Mouse (Mus musculus): ENCODE results near the gene Cd247.

The Cd247 gene

GRCm38 (mm10) chr1:165891686-165892085 lies 103.2 kb downstream of the Cd247 start:
- DNase-seq (ENCODE audit: extremely low read depth, low read depth, low spot score): no peak

GRCm38 (mm10) chr1:165903596-165903995 lies 115.1 kb downstream of the Cd247 start:
- DNase-seq (ENCODE audit: extremely low read depth, low read depth, low spot score): no peak

GRCm38 (mm10) chr1:165908153-165908552 lies 119.7 kb downstream of the Cd247 start:
- DNase-seq (ENCODE audit: extremely low read depth, low read depth, low spot score): peak; percentile 52

GRCm38 (mm10) chr1:165908806-165909205 lies 120.3 kb downstream of the Cd247 start:
- DNase-seq (ENCODE audit: extremely low read depth, low read depth, low spot score): peak; percentile 66

GRCm38 (mm10) chr1:165909471-165909870 lies 121.0 kb downstream of the Cd247 start:
- no peak for DNase-seq (ENCODE audit: extremely low read depth, low read depth, low spot score)

GRCm38 (mm10) chr1:165913720-165914415 lies 125.4 kb downstream of the Cd247 start:
- no peak for DNase-seq (ENCODE audit: extremely low read depth, low read depth, low spot score)

- no peak for DNase-seq (ENCODE audit: extremely low read depth, low read depth, low spot score)
Observed at GRCm38 (mm10) chr1:165914416-165914801, 125.9 kb downstream of the Cd247 start.

GRCm38 (mm10) chr1:165921026-165921425 lies 132.5 kb downstream of the Cd247 start:
- no peak for DNase-seq (ENCODE audit: extremely low read depth, low read depth, low spot score)

GRCm38 (mm10) chr1:165922488-165922887 lies 134.0 kb downstream of the Cd247 start:
- no peak for DNase-seq (ENCODE audit: extremely low read depth, low read depth, low spot score)

- no peak for DNase-seq (ENCODE audit: extremely low read depth, low read depth, low spot score)
Observed at GRCm38 (mm10) chr1:165925207-165925606, 136.7 kb downstream of the Cd247 start.
